Mouse (Mus musculus) E14TG2a.4 (cell line): ENCODE results near the gene Utrn.

Experiments
- CTCF ChIP-seq: conservative IDR thresholded peaks from 2 replicates; pipeline ENCODE4 v1.5.1; 2014; ENCODE audit warnings: low read length
- POU5F1 ChIP-seq: IDR thresholded peaks from 2 replicates; pipeline ENCODE4 v1.6.1; 2014; ENCODE audit warnings: low read length, borderline replicate concordance

- no peak for TF ChIP-seq CTCF
- no peak for TF ChIP-seq POU5F1
Measured at GRCm38 (mm10) chr10:12380139-12380538, 489.0 kb downstream of the Utrn start.
